Mouse (Mus musculus): ENCODE results near the gene Ss18l1. TPM values are rescaled to one million over a fixed set of nuclear protein-coding genes. Genes with fewer than 3 reads are reported as not detected.

Ss18l1 gene
- total and polyA plus RNA-seq, 3 experiments, result 2.5 to 4.3 (median 4.2) TPM

GRCm38 (mm10) chr2:180107081-180107480 is 64.8 kb downstream of the Ss18l1 start:
- no peak for TF ChIP-seq GATA1 (IDR thresholded peaks at IDR 0.05; ENCODE audit: borderline replicate concordance, low read length)
- no peak for TF ChIP-seq CTCF (IDR thresholded peaks at IDR 0.05; ENCODE audit: low read depth, low read length)
- TF ChIP-seq GATA2 (IDR thresholded peaks at IDR 0.05; ENCODE audit: borderline replicate concordance, low read depth, low read length), result no peak
- no peak for TF ChIP-seq TAL1 (conservative IDR thresholded peaks at IDR 0.05; ENCODE audit: low read depth, low read length)
- TF ChIP-seq POLR2AphosphoS5 (IDR thresholded peaks at IDR 0.05; ENCODE audit: insufficient replicate concordance, low read depth, low read length), result no peak
- ATAC-seq (ENCODE audit: extremely low read depth, insufficient number of reproducible peaks, low FRiP score, poor library complexity, severe bottlenecking), result no peak
- H3K27me3 ChIP-seq (ENCODE audit: insufficient read depth, low read length), result peaks cover 81% of the 10 kb centered on the region
- no peaks in the 10 kb centered on the region for H3K36me3 ChIP-seq (replicated peaks)
- DNase-seq (ENCODE audit: low spot score), result no peak
- H3K4me1 ChIP-seq (ENCODE audit: insufficient read depth, low read depth, low read length), result peaks cover 21% of the 10 kb centered on the region
- H3K4me3 ChIP-seq (ENCODE audit: low read depth, low read length), result no peak overlapping the region
- H3K9me3 ChIP-seq (replicated peaks), result no peaks in the 10 kb centered on the region

GRCm38 (mm10) chr2:180108285-180108684 is 66.0 kb downstream of the Ss18l1 start:
- H3K36me3 ChIP-seq (replicated peaks), result no peaks in the 10 kb centered on the region
- no peak overlapping the region for H3K4me3 ChIP-seq (ENCODE audit: low read depth, low read length)
- no peak for DNase-seq (ENCODE audit: low spot score)
- H3K27me3 ChIP-seq (ENCODE audit: insufficient read depth, low read length), result peaks cover 80% of the 10 kb centered on the region
- TF ChIP-seq GATA1 (IDR thresholded peaks at IDR 0.05; ENCODE audit: borderline replicate concordance, low read length) (no peak), CTCF (IDR thresholded peaks at IDR 0.05; ENCODE audit: low read depth, low read length) (no peak), GATA2 (IDR thresholded peaks at IDR 0.05; ENCODE audit: borderline replicate concordance, low read depth, low read length) (no peak), TAL1 (conservative IDR thresholded peaks at IDR 0.05; ENCODE audit: low read depth, low read length) (no peak), POLR2AphosphoS5 (IDR thresholded peaks at IDR 0.05; ENCODE audit: insufficient replicate concordance, low read depth, low read length) (no peak)
- no peaks in the 10 kb centered on the region for H3K9me3 ChIP-seq (replicated peaks)
- peaks cover 21% of the 10 kb centered on the region for H3K4me1 ChIP-seq (ENCODE audit: insufficient read depth, low read depth, low read length)
- no peak for ATAC-seq (ENCODE audit: extremely low read depth, insufficient number of reproducible peaks, low FRiP score, poor library complexity, severe bottlenecking)

GRCm38 (mm10) chr2:180113909-180114890 is 71.9 kb downstream of the Ss18l1 start:
- TF ChIP-seq TAL1 (conservative IDR thresholded peaks at IDR 0.05; ENCODE audit: low read depth, low read length), result no peak
- no peak for TF ChIP-seq GATA2 (IDR thresholded peaks at IDR 0.05; ENCODE audit: borderline replicate concordance, low read depth, low read length)
- Histone ChIP-seq H3K27me3 (ENCODE audit: insufficient read depth, low read length) (peaks cover 83% of the 10 kb centered on the region), H3K36me3 (replicated peaks) (no peaks in the 10 kb centered on the region), H3K4me1 (ENCODE audit: insufficient read depth, low read depth, low read length) (peaks cover 35% of the 10 kb centered on the region), H3K4me3 (ENCODE audit: low read depth, low read length) (no peak overlapping the region), H3K9me3 (replicated peaks) (no peaks in the 10 kb centered on the region)
- DNase-seq (ENCODE audit: low spot score) (no peak), ATAC-seq (ENCODE audit: extremely low read depth, insufficient number of reproducible peaks, low FRiP score, poor library complexity, severe bottlenecking) (no peak)

GRCm38 (mm10) chr2:180115279-180115678 is 73.0 kb downstream of the Ss18l1 start:
- Histone ChIP-seq H3K9me3 (replicated peaks) (no peaks in the 10 kb centered on the region), H3K4me3 (ENCODE audit: low read depth, low read length) (no peak overlapping the region), H3K4me1 (ENCODE audit: insufficient read depth, low read depth, low read length) (peaks cover 44% of the 10 kb centered on the region), H3K27me3 (ENCODE audit: insufficient read depth, low read length) (peaks cover 72% of the 10 kb centered on the region), H3K36me3 (replicated peaks) (no peaks in the 10 kb centered on the region)
- DNase-seq (ENCODE audit: low spot score) (no peak), ATAC-seq (ENCODE audit: extremely low read depth, insufficient number of reproducible peaks, low FRiP score, poor library complexity, severe bottlenecking) (no peak)
- TF ChIP-seq GATA1 (IDR thresholded peaks at IDR 0.05; ENCODE audit: borderline replicate concordance, low read length), result no peak
- no peak for TF ChIP-seq TAL1 (conservative IDR thresholded peaks at IDR 0.05; ENCODE audit: low read depth, low read length)
- no peak for TF ChIP-seq GATA2 (IDR thresholded peaks at IDR 0.05; ENCODE audit: borderline replicate concordance, low read depth, low read length)
- no peak for TF ChIP-seq CTCF (IDR thresholded peaks at IDR 0.05; ENCODE audit: low read depth, low read length)
- TF ChIP-seq POLR2AphosphoS5 (IDR thresholded peaks at IDR 0.05; ENCODE audit: insufficient replicate concordance, low read depth, low read length), result no peak

GRCm38 (mm10) chr2:180116081-180116493 is 73.8 kb downstream of the Ss18l1 start:
- H3K27me3 ChIP-seq (ENCODE audit: insufficient read depth, low read length), result peaks cover 64% of the 10 kb centered on the region
- DNase-seq (ENCODE audit: low spot score) (no peak), ATAC-seq (ENCODE audit: extremely low read depth, insufficient number of reproducible peaks, low FRiP score, poor library complexity, severe bottlenecking) (no peak)
- H3K9me3 ChIP-seq (replicated peaks), result no peaks in the 10 kb centered on the region
- H3K36me3 ChIP-seq (replicated peaks), result peaks cover 3% of the 10 kb centered on the region
- no peak for TF ChIP-seq GATA1 (IDR thresholded peaks at IDR 0.05; ENCODE audit: borderline replicate concordance, low read length)
- no peak for TF ChIP-seq TAL1 (conservative IDR thresholded peaks at IDR 0.05; ENCODE audit: low read depth, low read length)
- TF ChIP-seq POLR2AphosphoS5 (IDR thresholded peaks at IDR 0.05; ENCODE audit: insufficient replicate concordance, low read depth, low read length), result no peak
- TF ChIP-seq CTCF (IDR thresholded peaks at IDR 0.05; ENCODE audit: low read depth, low read length), result no peak
- TF ChIP-seq GATA2 (IDR thresholded peaks at IDR 0.05; ENCODE audit: borderline replicate concordance, low read depth, low read length), result no peak
- H3K4me3 ChIP-seq (ENCODE audit: low read depth, low read length), result peak overlapping the region; percentile 17; the same call in 1 of the 2 replicates
- H3K4me1 ChIP-seq (ENCODE audit: insufficient read depth, low read depth, low read length), result peaks cover 51% of the 10 kb centered on the region

GRCm38 (mm10) chr2:180116741-180117484 is 74.6 kb downstream of the Ss18l1 start:
- TF ChIP-seq GATA1 (IDR thresholded peaks at IDR 0.05; ENCODE audit: borderline replicate concordance, low read length), result no peak
- TF ChIP-seq TAL1 (conservative IDR thresholded peaks at IDR 0.05; ENCODE audit: low read depth, low read length), result no peak
- TF ChIP-seq POLR2AphosphoS5 (IDR thresholded peaks at IDR 0.05; ENCODE audit: insufficient replicate concordance, low read depth, low read length), result no peak
- no peak for TF ChIP-seq CTCF (IDR thresholded peaks at IDR 0.05; ENCODE audit: low read depth, low read length)
- TF ChIP-seq GATA2 (IDR thresholded peaks at IDR 0.05; ENCODE audit: borderline replicate concordance, low read depth, low read length), result no peak
- DNase-seq (ENCODE audit: low spot score) (no peak), ATAC-seq (ENCODE audit: extremely low read depth, insufficient number of reproducible peaks, low FRiP score, poor library complexity, severe bottlenecking) (no peak)
- no peak overlapping the region for H3K4me3 ChIP-seq (ENCODE audit: low read depth, low read length)
- H3K36me3 ChIP-seq (replicated peaks), result peaks cover 7% of the 10 kb centered on the region
- peaks cover 51% of the 10 kb centered on the region for H3K4me1 ChIP-seq (ENCODE audit: insufficient read depth, low read depth, low read length)
- peaks cover 58% of the 10 kb centered on the region for H3K27me3 ChIP-seq (ENCODE audit: insufficient read depth, low read length)
- no peaks in the 10 kb centered on the region for H3K9me3 ChIP-seq (replicated peaks)
